Mouse (Mus musculus) intestine, postnatal 0 days (tissue): ENCODE data around the gene Shisa9. TPM values are rescaled to one million over a fixed set of nuclear protein-coding genes. Genes with fewer than 3 reads are reported as not detected.

Source experiments
- ATAC-seq: fragments of 200-750 bp; cut with Nextera tagmentation; 2 replicates; pipeline ENCODE4 v1.8.0; 2017; ENCODE audit warnings: mild to moderate bottlenecking, moderate TSS enrichment, moderate library complexity
- H3K27ac ChIP-seq: fragments of 300-500 bp; sonication (generic); 2 replicates; pipeline ENCODE4 v1.5.1; 2014; ENCODE audit warnings: mild to moderate bottlenecking, low read depth, low read length, moderate library complexity
- H3K27me3 ChIP-seq: fragments of 300-500 bp; sonication (generic); replicated peaks from 2 replicates; pipeline ENCODE4 v1.6.1; 2014; ENCODE audit warnings: low read length, mixed read lengths; ENCODE audit not compliant: control insufficient read depth, insufficient read depth
- H3K36me3 ChIP-seq: fragments of 300-500 bp; sonication (generic); 2 replicates; pipeline ENCODE4 v1.6.1; 2014; ENCODE audit warnings: mild to moderate bottlenecking, moderate library complexity; ENCODE audit not compliant: control insufficient read depth, insufficient read depth
- H3K4me1 ChIP-seq: fragments of 300-500 bp; sonication (generic); replicated peaks from 2 replicates; pipeline ENCODE4 v1.6.1; 2014; ENCODE audit warnings: antibody characterized with exemption, low read length, mixed read lengths; ENCODE audit not compliant: control insufficient read depth, insufficient read depth
- H3K4me2 ChIP-seq: fragments of 300-500 bp; sonication (generic); replicated peaks from 2 replicates; pipeline ENCODE4 v1.6.1; 2014; ENCODE audit warnings: low read depth, mild to moderate bottlenecking, moderate library complexity
- H3K4me3 ChIP-seq: fragments of 300-500 bp; sonication (generic); 2 replicates; pipeline ENCODE4 v1.5.1; 2014; ENCODE audit warnings: low read depth, low read length
- H3K9ac ChIP-seq: fragments of 300-500 bp; sonication (generic); 2 replicates; pipeline ENCODE4 v1.6.1; 2014; ENCODE audit warnings: mild to moderate bottlenecking, low read depth, low read length
- H3K9me3 ChIP-seq: fragments of 300-500 bp; sonication (generic); 2 replicates; pipeline ENCODE4 v1.6.1; 2016; ENCODE audit warnings: mixed run types; ENCODE audit not compliant: control insufficient read depth
- CTCF ChIP-seq: sonication (generic); IDR thresholded peaks from 2 replicates; pipeline ENCODE4 v1.5.1; 2016; ENCODE audit warnings: low read depth, mild to moderate bottlenecking, control low read depth, antibody characterized with exemption, moderate library complexity
- WGBS: fragments of 180-500 bp; shearing (Covaris S2); extraction: QIAGEN DNeasy Blood & Tissue Kit; methylation state at CpG from one replicate; pipeline ENCODE4 v1.1.7; 2014; 5-methylcytosine and 5-hydroxymethylcytosine counted together
- polyA plus RNA-seq: library from polyadenylated mRNA; unstranded; fragments of >200 nt; fragmentation: Nextera tagmentation; extraction: Ambion mirVana; gene quantifications from 2 replicates; pipeline ENCODE4 v1.2.1, GENCODE M21; 2015

Shisa9 gene
- polyA plus RNA-seq, 1 experiment from 2014 or later, result 0.37 TPM

GRCm38 (mm10) chr16:12197611-12198010, 213.7 kb downstream of the Shisa9 start:
- H3K9me3 ChIP-seq, result no peaks in the 10 kb centered on the region
- H3K4me1 ChIP-seq, result no peaks in the 10 kb centered on the region
- no peak overlapping the region for H3K27ac ChIP-seq
- WGBS, result 36% methylated on average over 5 of the region's 5 CpGs
- TF ChIP-seq CTCF, result no peak
- H3K9ac ChIP-seq, result no peak overlapping the region
- no peak for ATAC-seq
- H3K27me3 ChIP-seq, result no peaks in the 10 kb centered on the region
- H3K36me3 ChIP-seq, result no peaks in the 10 kb centered on the region
- H3K4me3 ChIP-seq, result no peak overlapping the region
- no peak overlapping the region for H3K4me2 ChIP-seq

GRCm38 (mm10) chr16:12201216-12201615, 217.3 kb downstream of the Shisa9 start:
- no peak for ATAC-seq
- Histone ChIP-seq H3K4me3 (no peak overlapping the region), H3K27ac (no peak overlapping the region), H3K36me3 (no peaks in the 10 kb centered on the region), H3K27me3 (no peaks in the 10 kb centered on the region), H3K4me2 (no peak overlapping the region), H3K9me3 (no peaks in the 10 kb centered on the region), H3K9ac (no peak overlapping the region), H3K4me1 (no peaks in the 10 kb centered on the region)
- 23% methylated on average over 3 of the region's 3 CpGs for WGBS
- peak; percentile 81 for TF ChIP-seq CTCF

GRCm38 (mm10) chr16:12202151-12202550, 218.2 kb downstream of the Shisa9 start:
- Histone ChIP-seq H3K36me3 (no peaks in the 10 kb centered on the region), H3K4me3 (no peak overlapping the region), H3K4me2 (no peak overlapping the region), H3K9me3 (no peaks in the 10 kb centered on the region), H3K4me1 (no peaks in the 10 kb centered on the region), H3K9ac (no peak overlapping the region), H3K27ac (no peak overlapping the region), H3K27me3 (no peaks in the 10 kb centered on the region)
- no peak for TF ChIP-seq CTCF
- 63% methylated on average over 3 of the region's 3 CpGs for WGBS
- ATAC-seq, result no peak

- Histone ChIP-seq H3K9me3 (no peaks in the 10 kb centered on the region), H3K9ac (no peak overlapping the region), H3K4me1 (no peaks in the 10 kb centered on the region), H3K4me2 (no peak overlapping the region), H3K36me3 (no peaks in the 10 kb centered on the region), H3K4me3 (no peak overlapping the region), H3K27ac (no peak overlapping the region), H3K27me3 (no peaks in the 10 kb centered on the region)
- 85% methylated on average over 2 of the region's 2 CpGs for WGBS
- ATAC-seq, result no peak
- no peak for TF ChIP-seq CTCF
Observed at GRCm38 (mm10) chr16:12203055-12203454, 219.1 kb downstream of the Shisa9 start.

- no peak overlapping the region for H3K27ac ChIP-seq
- no peak for ATAC-seq
- H3K36me3 ChIP-seq, result no peaks in the 10 kb centered on the region
- no peak for TF ChIP-seq CTCF
- no peaks in the 10 kb centered on the region for H3K27me3 ChIP-seq
- H3K4me1 ChIP-seq, result no peaks in the 10 kb centered on the region
- no peak overlapping the region for H3K9ac ChIP-seq
- 76% methylated on average over 2 of the region's 2 CpGs for WGBS
- no peak overlapping the region for H3K4me2 ChIP-seq
- H3K9me3 ChIP-seq, result no peaks in the 10 kb centered on the region
- no peak overlapping the region for H3K4me3 ChIP-seq
Observed at GRCm38 (mm10) chr16:12204423-12204822, 220.5 kb downstream of the Shisa9 start.

- Histone ChIP-seq H3K4me1 (no peaks in the 10 kb centered on the region), H3K27ac (no peak overlapping the region), H3K27me3 (no peaks in the 10 kb centered on the region), H3K4me3 (no peak overlapping the region), H3K4me2 (no peak overlapping the region), H3K9ac (no peak overlapping the region), H3K36me3 (no peaks in the 10 kb centered on the region), H3K9me3 (no peaks in the 10 kb centered on the region)
- ATAC-seq, result no peak
- TF ChIP-seq CTCF, result no peak
- WGBS, result 57% methylated on average over 1 of the region's 1 CpGs
Observed at GRCm38 (mm10) chr16:12206421-12206950, 222.6 kb downstream of the Shisa9 start.

- Histone ChIP-seq H3K4me1 (no peaks in the 10 kb centered on the region), H3K9ac (no peak overlapping the region), H3K4me2 (no peak overlapping the region), H3K27ac (no peak overlapping the region), H3K4me3 (no peak overlapping the region), H3K36me3 (no peaks in the 10 kb centered on the region), H3K27me3 (no peaks in the 10 kb centered on the region), H3K9me3 (no peaks in the 10 kb centered on the region)
- 74% methylated on average over 2 of the region's 2 CpGs for WGBS
- no peak for TF ChIP-seq CTCF
- no peak for ATAC-seq
Observed at GRCm38 (mm10) chr16:12206951-12207350, 223.0 kb downstream of the Shisa9 start.
